Mouse (Mus musculus) heart, adult 2 months (tissue): Measurements from ENCODE around the gene Lrrc8c. TPM values are rescaled to one million over a fixed set of nuclear protein-coding genes. Genes with fewer than 3 reads are reported as not detected.

Source experiments
- DNase-seq, 2 experiments: peaks; one replicate each; pipeline ENCODE4 v3.0.0; 2021
- H3K27ac ChIP-seq: fragments of 200-600 bp; 2 replicates; pipeline ENCODE4 v1.8.1; 2022
- H3K27me3 ChIP-seq: fragments of 200-500 bp; 2 replicates; pipeline ENCODE4 v1.6.1; 2012; ENCODE audit warnings: mild to moderate bottlenecking, low read length, inconsistent platforms, mixed read lengths; ENCODE audit not compliant: control insufficient read depth, insufficient read depth
- H3K36me3 ChIP-seq: fragments of 200-500 bp; 2 replicates; pipeline ENCODE4 v1.6.1; 2012; ENCODE audit warnings: low read length, inconsistent platforms; ENCODE audit not compliant: control insufficient read depth, insufficient read depth
- H3K4me1 ChIP-seq: fragments of 200-500 bp; 2 replicates; pipeline ENCODE4 v1.6.1; 2011; ENCODE audit warnings: low read length; ENCODE audit not compliant: control insufficient read depth, insufficient read depth
- H3K4me3 ChIP-seq: fragments of 200-600 bp; 2 replicates; pipeline ENCODE4 v1.8.1; 2022
- H3K79me2 ChIP-seq: fragments of 200-500 bp; replicated peaks from 2 replicates; pipeline ENCODE4 v1.6.1; 2012; ENCODE audit warnings: mild to moderate bottlenecking, inconsistent platforms, low read length, moderate library complexity, mixed read lengths; ENCODE audit not compliant: control insufficient read depth, insufficient read depth
- H3K9ac ChIP-seq: fragments of 200-500 bp; 2 replicates; pipeline ENCODE4 v1.6.1; 2012; ENCODE audit warnings: low read depth, mild to moderate bottlenecking, control low read depth, inconsistent platforms, low read length, mixed read lengths
- CTCF ChIP-seq: fragments of 200-600 bp; IDR thresholded peaks from 2 replicates; pipeline ENCODE4 v1.8.1; 2022; ENCODE audit warnings: antibody characterized with exemption, mild to moderate bottlenecking, moderate library complexity
- EP300 ChIP-seq: fragments of 200-500 bp; IDR thresholded peaks from 2 replicates; pipeline ENCODE4 v1.6.1; 2011; ENCODE audit warnings: low read depth, low read length, control low read depth; ENCODE audit not compliant: insufficient read depth
- POLR2A ChIP-seq: fragments of 200-500 bp; IDR thresholded peaks from 2 replicates; pipeline ENCODE4 v1.6.1; 2011; ENCODE audit warnings: mild to moderate bottlenecking, low read depth, low read length, control low read depth; ENCODE audit not compliant: insufficient read depth
- WGBS: fragments of 180-500 bp; shearing (Covaris S2); methylation state at CpG from one replicate; pipeline ENCODE4 v1.1.7; 2018; 5-methylcytosine and 5-hydroxymethylcytosine counted together
- intact Hi-C: fragments of 180-260 bp; cut with DNase I; formaldehyde crosslinking; loops from one replicate; pipeline ENCODE4 v1.15.1; 2025
- polyA plus RNA-seq: library from polyadenylated mRNA; depleted of rRNA; stranded (reverse); fragments of >200 nt; gene quantifications from 2 replicates; pipeline ENCODE4 v1.2.3, GENCODE M21; 2012
- total RNA-seq, 2 experiments: library from RNA; stranded (reverse); gene quantifications; 2 replicates each; pipeline ENCODE4 v1.2.3; 2021

Lrrc8c gene
- total and polyA plus RNA-seq, 3 experiments = 19.7 to 35.5 (median 23.5) TPM

DNA sequence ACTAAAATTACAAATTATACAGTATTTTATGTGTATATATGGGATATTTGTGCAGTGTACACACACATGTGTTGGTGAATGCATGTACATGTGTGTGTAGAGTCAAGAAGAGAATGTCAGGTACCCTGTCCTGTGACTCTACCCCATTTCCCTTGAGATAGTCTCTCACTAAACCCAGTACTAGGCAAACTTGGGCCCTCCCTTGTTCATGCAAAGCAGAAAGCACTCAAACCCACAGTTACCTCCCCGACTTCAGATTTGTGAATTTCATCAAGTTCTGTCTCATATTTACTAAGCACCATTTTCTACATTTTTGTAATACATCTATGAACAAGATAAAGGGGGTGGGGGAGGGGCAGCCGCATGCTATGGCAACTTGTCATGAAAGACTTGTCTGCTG, 50.0 kb downstream of the Lrrc8c start:
- H3K4me1 ChIP-seq = peaks cover 6% of the 10 kb centered on the region
- TF ChIP-seq POLR2A (no peak), EP300 (no peak), CTCF (no peak)
- H3K36me3 ChIP-seq = peaks cover 15% of the 10 kb centered on the region
- no peak overlapping the region for H3K4me3 ChIP-seq
- 81% methylated on average over 2 of the region's 2 CpGs for WGBS
- H3K9ac ChIP-seq = no peak overlapping the region
- no peak for DNase-seq
- no peaks in the 10 kb centered on the region for H3K79me2 ChIP-seq
- intact Hi-C loops = loop anchor here (5.0 kb wide), 1 partner anchor 42 kb away; no protein-coding TSS in a partner anchor
- H3K27me3 ChIP-seq = no peaks in the 10 kb centered on the region
- H3K27ac ChIP-seq = peak overlapping the region; percentile 33; the same call in 1 of the 2 replicates

DNA sequence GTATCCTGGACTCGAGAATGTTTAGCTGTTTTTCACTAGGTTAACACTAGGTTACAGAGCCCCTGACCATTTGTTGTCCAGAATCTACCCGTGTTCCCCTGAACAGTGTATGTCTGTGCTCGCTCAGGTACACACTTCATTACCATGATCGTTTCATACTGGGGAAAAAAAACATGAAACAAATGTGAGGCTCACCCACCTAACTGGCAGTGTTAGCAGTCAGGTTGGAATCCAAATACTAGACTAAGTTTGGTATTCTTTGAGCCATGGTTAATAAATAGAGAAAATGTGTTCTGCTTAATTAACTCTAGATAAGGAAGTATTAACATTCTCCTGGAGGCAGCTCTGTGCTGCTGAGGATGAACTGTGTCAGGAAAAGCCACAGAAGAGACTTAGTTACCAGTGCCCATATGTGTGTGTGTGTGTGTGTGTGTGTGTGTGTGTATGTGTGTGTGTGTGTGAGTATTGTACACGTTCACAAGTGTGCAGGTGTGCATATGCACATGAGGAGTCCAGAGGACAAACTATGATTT, 53.0 kb downstream of the Lrrc8c start:
- H3K27me3 ChIP-seq = no peaks in the 10 kb centered on the region
- DNase-seq = no peak
- H3K79me2 ChIP-seq = peaks cover 3% of the 10 kb centered on the region
- H3K4me3 ChIP-seq = no peak overlapping the region
- intact Hi-C loops = no loop called here
- H3K27ac ChIP-seq = no peak overlapping the region
- peaks cover 7% of the 10 kb centered on the region for H3K4me1 ChIP-seq
- TF ChIP-seq CTCF (no peak), POLR2A (no peak), EP300 (no peak)
- no peak overlapping the region for H3K9ac ChIP-seq
- 84% methylated on average over 5 of the region's 5 CpGs for WGBS
- peaks cover 13% of the 10 kb centered on the region for H3K36me3 ChIP-seq

DNA sequence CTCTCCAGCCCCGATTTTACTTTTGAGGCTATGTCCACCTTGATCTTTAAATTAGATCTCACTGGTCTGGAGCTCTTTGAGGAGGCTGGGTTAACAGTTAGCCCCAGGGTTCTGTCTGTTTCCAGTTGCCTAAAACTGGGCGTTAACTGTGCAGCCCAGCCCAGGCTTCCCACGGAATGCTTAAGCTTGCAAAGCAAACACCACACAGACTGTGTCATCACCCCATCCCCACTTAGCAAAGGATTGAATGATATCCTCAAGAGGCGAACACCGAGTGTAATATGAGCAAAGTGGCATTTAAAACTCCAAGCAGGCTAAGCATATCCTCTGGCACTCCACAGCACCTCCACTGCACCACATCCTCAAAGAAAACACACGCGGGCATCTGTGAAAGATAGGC, 53.7 kb downstream of the Lrrc8c start:
- H3K79me2 ChIP-seq = peaks cover 3% of the 10 kb centered on the region
- H3K27me3 ChIP-seq = no peaks in the 10 kb centered on the region
- intact Hi-C loops = no loop called here
- peaks cover 7% of the 10 kb centered on the region for H3K4me1 ChIP-seq
- no peak for DNase-seq
- no peak overlapping the region for H3K27ac ChIP-seq
- H3K4me3 ChIP-seq = no peak overlapping the region
- H3K9ac ChIP-seq = no peak overlapping the region
- TF ChIP-seq EP300 (no peak), CTCF (no peak), POLR2A (no peak)
- 65% methylated on average over 7 of the region's 7 CpGs for WGBS
- peaks cover 8% of the 10 kb centered on the region for H3K36me3 ChIP-seq

DNA sequence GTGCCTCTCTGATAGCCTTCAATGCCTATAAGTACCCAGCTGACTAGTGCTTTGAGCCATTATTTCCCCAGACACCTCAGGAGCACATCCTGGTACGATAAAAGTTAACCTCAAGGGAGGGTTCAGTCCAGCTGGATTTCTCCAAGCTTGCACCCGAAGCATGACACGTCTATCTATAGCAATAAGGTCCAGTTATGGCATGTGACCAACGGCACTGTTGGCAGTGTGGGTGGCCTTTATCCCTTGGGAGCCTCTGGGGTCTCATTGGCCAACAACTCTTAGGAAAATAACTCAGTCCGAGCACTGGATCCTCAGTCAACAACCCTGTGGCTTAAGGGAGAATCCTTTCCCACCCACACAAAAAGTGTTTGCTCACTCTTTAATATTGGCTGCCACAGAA, 55.6 kb downstream of the Lrrc8c start:
- 53% methylated on average over 5 of the region's 5 CpGs for WGBS
- Histone ChIP-seq H3K4me3 (no peak overlapping the region), H3K36me3 (peaks cover 3% of the 10 kb centered on the region; the same call in 1 of the 2 replicates), H3K9ac (no peak overlapping the region), H3K27ac (no peak overlapping the region), H3K4me1 (peaks cover 7% of the 10 kb centered on the region), H3K27me3 (no peaks in the 10 kb centered on the region), H3K79me2 (peaks cover 3% of the 10 kb centered on the region)
- DNase-seq = no peak
- intact Hi-C loops = no loop called here
- TF ChIP-seq CTCF (no peak), EP300 (no peak), POLR2A (no peak)

DNA sequence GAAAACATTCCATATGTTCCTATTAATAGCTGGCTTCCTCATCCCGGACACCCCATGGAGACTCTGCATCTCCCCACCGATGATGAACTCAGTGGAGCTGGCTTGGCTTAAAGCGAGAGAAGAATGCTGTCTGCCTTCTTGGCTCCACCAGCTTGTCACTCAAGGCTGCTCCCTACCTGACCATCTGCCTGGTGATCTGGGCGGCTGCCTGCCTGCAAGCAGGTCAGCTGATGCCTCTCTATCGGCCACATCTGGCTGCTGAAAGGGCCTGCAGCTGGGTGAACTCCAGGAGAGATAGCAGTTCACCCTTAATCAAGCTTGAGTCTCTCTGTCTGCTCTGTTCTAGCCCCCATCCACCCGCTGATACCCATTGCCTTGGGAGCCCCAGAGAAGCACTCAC, 56.7 kb downstream of the Lrrc8c start:
- Histone ChIP-seq H3K36me3 (peaks cover 3% of the 10 kb centered on the region; the same call in 1 of the 2 replicates), H3K79me2 (peaks cover 3% of the 10 kb centered on the region), H3K9ac (no peak overlapping the region), H3K4me3 (no peak overlapping the region), H3K27ac (no peak overlapping the region), H3K4me1 (peaks cover 7% of the 10 kb centered on the region), H3K27me3 (no peaks in the 10 kb centered on the region)
- 43% methylated on average over 6 of the region's 6 CpGs for WGBS
- no peak for DNase-seq
- intact Hi-C loops = no loop called here
- no peak for TF ChIP-seq POLR2A
- no peak for TF ChIP-seq EP300
- no peak for TF ChIP-seq CTCF

DNA sequence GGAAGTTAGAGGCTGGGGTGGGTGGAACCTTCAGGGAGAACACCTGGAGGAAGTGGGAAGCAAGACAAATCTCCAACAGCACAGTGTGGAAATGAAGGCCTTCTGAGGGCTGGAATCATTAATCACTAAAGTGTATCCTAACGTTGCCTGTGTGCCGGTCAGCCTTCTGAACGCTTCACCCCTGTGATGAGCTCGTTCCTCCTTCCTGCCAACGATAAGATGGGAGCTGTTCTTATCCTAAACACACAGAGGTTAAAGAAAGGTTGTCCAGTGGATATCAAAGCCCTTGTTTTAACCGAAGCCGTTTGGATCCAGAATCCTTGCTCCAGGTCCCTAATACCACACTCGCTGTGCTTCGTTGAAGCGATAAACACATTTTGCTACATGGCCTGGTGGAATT, 61.7 kb downstream of the Lrrc8c start:
- WGBS = 54% methylated on average over 10 of the region's 10 CpGs
- no peak for DNase-seq
- Histone ChIP-seq H3K79me2 (no peaks in the 10 kb centered on the region), H3K27ac (peak overlapping the region; percentile 51), H3K4me1 (peaks cover 21% of the 10 kb centered on the region), H3K4me3 (no peak overlapping the region), H3K36me3 (peaks cover 27% of the 10 kb centered on the region), H3K9ac (no peak overlapping the region), H3K27me3 (no peaks in the 10 kb centered on the region)
- intact Hi-C loops = no loop called here
- TF ChIP-seq POLR2A = no peak
- no peak for TF ChIP-seq CTCF
- no peak for TF ChIP-seq EP300
